Mouse (Mus musculus) activated CD4-positive, CD25-positive, alpha-beta regulatory T cell, adult 4 months (primary cell): Measurements from ENCODE around the gene Lta. TPM values are rescaled to one million over a fixed set of nuclear protein-coding genes. Genes with fewer than 3 reads are reported as not detected.

Experiments used
- ATAC-seq: one replicate; pipeline ENCODE4 v1.8.0; 2017
- polyA plus RNA-seq, 2 experiments: library from polyadenylated mRNA; unstranded; fragments of 100-300 nt; shearing (Covaris generic); gene quantifications; one replicate each; pipeline ENCODE4 v1.2.1; 2017

The Lta gene
- 10 to 100 TPM; 70.5 to 90.5 TPM for polyA plus RNA-seq

GRCm38 (mm10) chr17:35204494-35205379, at the start of gene Lta:
TSS of gene Lta (minus strand) at chr17:35205351.
- peak; percentile 55 for ATAC-seq

- peak; percentile 30 for ATAC-seq
These were observed 49.3 kb upstream of the Lta start for GRCm38 (mm10) chr17:35254241-35255098.

- ATAC-seq, result no peak
These were observed 48.3 kb upstream of the Lta start for GRCm38 (mm10) chr17:35253293-35254093.

GRCm38 (mm10) chr17:35252619-35253292, 47.6 kb upstream of the Lta start:
- ATAC-seq, result no peak

- no peak for ATAC-seq
These were observed 46.8 kb upstream of the Lta start for GRCm38 (mm10) chr17:35251981-35252380.

- ATAC-seq, result no peak
These were observed 46.1 kb upstream of the Lta start for GRCm38 (mm10) chr17:35251162-35251719.

- no peak for ATAC-seq
These were observed 45.4 kb upstream of the Lta start for GRCm38 (mm10) chr17:35250348-35251120.

GRCm38 (mm10) chr17:35249451-35250197, 44.5 kb upstream of the Lta start:
- no peak for ATAC-seq

GRCm38 (mm10) chr17:35248986-35249385, 43.8 kb upstream of the Lta start:
- ATAC-seq, result no peak

GRCm38 (mm10) chr17:35247144-35247543, 42.0 kb upstream of the Lta start:
- ATAC-seq, result no peak

- no peak for ATAC-seq
These were observed 40.8 kb upstream of the Lta start for GRCm38 (mm10) chr17:35245731-35246623.

GRCm38 (mm10) chr17:35244999-35245398, 39.8 kb upstream of the Lta start:
- ATAC-seq, result no peak

- no peak for ATAC-seq
These were observed 37.9 kb upstream of the Lta start for GRCm38 (mm10) chr17:35243086-35243485.

GRCm38 (mm10) chr17:35242015-35242941, 37.1 kb upstream of the Lta start:
- ATAC-seq, result peak; percentile 32

GRCm38 (mm10) chr17:35241305-35242014, 36.3 kb upstream of the Lta start, which contains the start of gene Ddx39b:
TSS of gene Ddx39b (plus strand) at chr17:35241746.
- peak; percentile 70 for ATAC-seq

- no peak for ATAC-seq
These were observed 35.5 kb upstream of the Lta start for GRCm38 (mm10) chr17:35240384-35241304.
